Mouse (Mus musculus): ENCODE measurements around the gene Gm21994. TPM values are rescaled to one million over a fixed set of nuclear protein-coding genes. Genes with fewer than 3 reads are reported as not detected.
"Not testable (repeated sequence)": the region's sequence is repeated elsewhere in the genome, so short reads cannot be mapped to it uniquely, and the experiment has no call there.

Gene Gm21994
- polyA plus RNA-seq (2015; fragmentation: Nextera tagmentation; extraction: Ambion mirVana), result 4.8 and 6.1 TPM in 2 replicates

DNA sequence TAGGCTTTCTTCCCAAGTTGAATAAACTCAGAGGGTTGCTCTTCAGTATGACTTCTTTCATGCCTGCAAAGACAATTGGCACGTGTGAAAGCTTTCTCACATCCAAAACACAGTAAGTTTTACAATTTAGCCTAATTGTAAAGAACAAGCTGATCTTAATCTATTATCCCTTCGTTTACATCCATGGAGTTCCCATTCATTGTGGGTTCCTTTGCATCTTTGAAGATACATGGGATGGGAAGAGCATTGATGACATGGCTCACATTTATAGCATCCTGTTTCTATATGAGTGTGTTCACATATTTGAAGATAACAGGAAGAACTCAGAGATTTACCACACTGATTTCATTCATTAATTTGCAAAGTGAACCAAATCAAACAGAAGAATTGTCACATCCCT, at the start of gene Gm21994:
TSS of gene Gm21994 (minus strand) at position 101 of the 400 bp plus-strand sequence.
- not testable (repeated sequence) for H3K27me3 ChIP-seq; ATAC-seq (ENCODE audit: insufficient number of reproducible peaks, low FRiP score, low TSS enrichment, low read depth); H3K4me2 ChIP-seq (replicated peaks); H3K4me1 ChIP-seq; H3K27ac ChIP-seq (replicated peaks); H3K36me3 ChIP-seq; H3K9ac ChIP-seq; H3K9me3 ChIP-seq (replicated peaks); H3K4me3 ChIP-seq (replicated peaks)
- 49% methylated on average over 2 of the region's 2 CpGs for WGBS

DNA sequence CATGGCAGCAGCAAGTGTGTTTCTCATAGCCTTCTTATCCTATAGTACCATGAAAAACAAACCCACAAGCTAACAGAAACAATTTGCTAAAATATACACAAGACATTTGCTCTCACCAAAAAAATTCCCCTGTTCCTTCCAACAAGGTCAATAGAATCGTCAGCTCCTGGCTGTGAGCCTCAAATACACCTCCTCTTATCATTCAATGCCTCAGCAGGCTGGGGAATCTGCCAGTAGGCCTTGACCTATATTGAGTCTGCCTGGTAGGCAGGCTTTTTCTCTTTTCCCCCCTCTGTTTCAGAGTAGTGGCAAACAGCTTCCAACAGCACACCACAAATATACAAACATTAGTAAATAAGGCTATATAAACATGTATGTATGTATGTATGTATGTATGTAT, 43.7 kb upstream of the Gm21994 start:
- H3K27ac ChIP-seq (replicated peaks), result no peak overlapping the region
- H3K4me3 ChIP-seq (replicated peaks), result no peak overlapping the region
- H3K9ac ChIP-seq, result no peak overlapping the region
- 50% methylated on average over 1 of the region's 1 CpGs for WGBS
- no peak overlapping the region for H3K4me2 ChIP-seq (replicated peaks)
- H3K27me3 ChIP-seq, result no peaks in the 10 kb centered on the region
- H3K36me3 ChIP-seq, result no peaks in the 10 kb centered on the region
- ATAC-seq (ENCODE audit: insufficient number of reproducible peaks, low FRiP score, low TSS enrichment, low read depth), result no peak
- no peaks in the 10 kb centered on the region for H3K9me3 ChIP-seq (replicated peaks)
- no peaks in the 10 kb centered on the region for H3K4me1 ChIP-seq

DNA sequence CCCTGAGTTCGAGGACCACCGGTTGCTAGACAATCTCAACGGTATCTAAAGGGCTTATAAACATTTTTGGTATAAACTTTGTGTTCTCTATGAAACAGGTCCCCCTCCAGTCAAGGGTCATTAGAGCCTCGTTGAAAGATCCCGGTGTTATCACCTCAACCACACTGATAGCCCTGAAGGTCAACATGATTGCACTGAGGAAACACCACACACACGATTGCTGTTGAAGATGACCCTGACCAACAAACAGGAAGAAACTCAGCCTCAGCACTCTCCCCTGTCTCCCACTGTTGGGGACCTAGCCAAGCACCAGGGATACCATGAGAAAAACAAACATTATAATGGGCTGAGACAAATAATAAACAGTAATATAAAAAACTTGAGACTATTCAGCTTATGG, 38.3 kb upstream of the Gm21994 start:
- no peak for ATAC-seq (ENCODE audit: insufficient number of reproducible peaks, low FRiP score, low TSS enrichment, low read depth)
- Histone ChIP-seq H3K9me3 (replicated peaks) (no peaks in the 10 kb centered on the region), H3K4me2 (replicated peaks) (no peak overlapping the region), H3K27ac (replicated peaks) (no peak overlapping the region), H3K9ac (no peak overlapping the region), H3K27me3 (no peaks in the 10 kb centered on the region), H3K4me3 (replicated peaks) (no peak overlapping the region), H3K36me3 (no peaks in the 10 kb centered on the region), H3K4me1 (no peaks in the 10 kb centered on the region)
- 88% methylated on average over 6 of the region's 6 CpGs for WGBS

DNA sequence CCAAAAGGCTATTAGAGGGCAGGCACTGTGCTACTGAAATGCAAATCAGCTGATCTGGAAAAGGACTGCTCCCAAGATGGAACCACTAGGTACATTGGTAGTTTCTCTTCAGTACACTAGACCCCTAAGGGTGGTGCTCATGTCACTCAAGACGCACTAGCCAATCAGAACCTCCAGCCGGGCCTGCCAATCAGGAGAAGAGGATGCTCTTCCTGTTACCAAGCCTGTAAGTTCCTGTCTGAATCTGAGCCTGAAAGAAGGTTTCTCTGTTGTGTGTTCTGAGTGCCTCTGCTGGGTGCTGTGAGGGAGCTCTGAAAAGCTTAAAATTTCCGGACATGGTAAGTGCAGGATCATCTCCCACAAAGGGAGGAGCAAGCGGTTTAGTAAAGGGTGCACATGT, 1.9 kb upstream of the Gm21994 start, which contains the start of gene Gm14124:
TSS of gene Gm14124 (plus strand) at position 227 of the 400 bp plus-strand sequence.
- not testable (repeated sequence) for H3K4me1 ChIP-seq; H3K36me3 ChIP-seq; ATAC-seq (ENCODE audit: insufficient number of reproducible peaks, low FRiP score, low TSS enrichment, low read depth); H3K27me3 ChIP-seq; H3K9ac ChIP-seq; H3K27ac ChIP-seq (replicated peaks); H3K4me3 ChIP-seq (replicated peaks); H3K4me2 ChIP-seq (replicated peaks); H3K9me3 ChIP-seq (replicated peaks)
- 74% methylated on average over 4 of the region's 4 CpGs for WGBS

DNA sequence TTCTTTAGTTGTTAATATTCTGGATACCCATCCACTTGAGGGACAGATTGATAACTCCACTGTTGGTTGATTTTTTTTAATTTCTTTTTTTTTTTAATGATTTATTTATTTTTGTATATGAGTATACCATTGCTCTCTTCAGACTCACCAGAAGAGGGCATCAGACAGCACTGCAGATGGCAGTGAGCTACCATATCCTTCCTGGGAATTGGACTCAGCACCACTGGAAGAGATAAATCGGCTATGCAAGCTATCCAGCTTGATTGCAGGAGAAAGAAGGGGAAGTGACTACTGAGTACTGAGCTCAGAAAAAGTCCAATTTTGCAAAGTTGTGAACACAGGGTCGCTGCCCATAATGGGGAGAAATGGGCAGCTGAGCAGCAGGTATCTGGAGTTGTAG, 1.5 kb upstream of the Gm21994 start:
- not testable (repeated sequence) for H3K9me3 ChIP-seq (replicated peaks); H3K4me3 ChIP-seq (replicated peaks); H3K9ac ChIP-seq; H3K4me2 ChIP-seq (replicated peaks); H3K36me3 ChIP-seq; ATAC-seq (ENCODE audit: insufficient number of reproducible peaks, low FRiP score, low TSS enrichment, low read depth); H3K27me3 ChIP-seq; H3K27ac ChIP-seq (replicated peaks); H3K4me1 ChIP-seq
- WGBS, result 64% methylated on average over 2 of the region's 2 CpGs

DNA sequence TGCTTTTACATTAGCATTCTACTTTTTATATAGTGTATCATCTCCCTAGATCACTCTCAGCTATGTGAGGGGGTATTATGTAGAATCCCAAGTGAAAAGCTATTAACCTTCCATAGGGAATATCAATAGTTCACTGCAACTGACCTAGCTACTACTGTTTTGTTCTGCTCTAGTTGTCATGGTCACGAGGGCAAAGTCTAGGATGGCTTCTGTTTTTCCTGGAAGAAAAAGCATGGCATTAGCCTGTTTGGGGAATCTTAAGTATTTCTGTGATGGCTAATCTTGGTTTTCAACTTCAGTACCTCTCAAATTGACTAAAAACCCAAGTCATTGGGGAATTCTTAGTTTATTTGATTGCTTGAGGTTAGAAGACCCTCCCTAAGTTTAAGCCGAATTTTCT, 12.2 kb downstream of the Gm21994 start:
- Histone ChIP-seq H3K4me2 (replicated peaks) (no peak overlapping the region), H3K27ac (replicated peaks) (no peak overlapping the region), H3K9ac (no peak overlapping the region), H3K9me3 (replicated peaks) (peaks cover 19% of the 10 kb centered on the region), H3K27me3 (no peaks in the 10 kb centered on the region), H3K36me3 (peaks cover 8% of the 10 kb centered on the region), H3K4me1 (no peaks in the 10 kb centered on the region), H3K4me3 (replicated peaks) (no peak overlapping the region)
- no peak for ATAC-seq (ENCODE audit: insufficient number of reproducible peaks, low FRiP score, low TSS enrichment, low read depth)
- WGBS, result 86% methylated on average over 2 of the region's 2 CpGs

DNA sequence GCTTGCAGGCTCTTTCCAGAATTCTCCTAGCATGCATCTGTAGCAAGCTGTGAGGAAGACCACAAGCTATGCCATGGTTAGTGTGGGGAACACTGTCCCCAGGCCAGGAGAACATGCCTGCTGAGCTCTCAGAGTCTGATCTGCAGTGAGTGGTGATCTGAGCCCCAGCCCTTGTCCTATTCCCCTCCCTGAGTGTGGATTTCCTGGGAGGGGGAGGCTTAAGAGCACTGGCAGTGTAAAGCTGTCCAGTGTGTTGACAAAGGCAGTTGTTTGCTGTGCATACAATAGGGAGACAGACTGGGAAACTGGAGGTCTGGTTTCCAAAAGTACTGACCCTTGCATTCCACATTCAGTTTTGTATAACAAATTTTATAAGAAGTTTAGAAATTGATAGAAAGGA, 32.1 kb downstream of the Gm21994 start:
- not testable (repeated sequence) for H3K27ac ChIP-seq (replicated peaks); ATAC-seq (ENCODE audit: insufficient number of reproducible peaks, low FRiP score, low TSS enrichment, low read depth); H3K9me3 ChIP-seq (replicated peaks); H3K36me3 ChIP-seq; H3K27me3 ChIP-seq; H3K4me1 ChIP-seq; H3K9ac ChIP-seq; H3K4me3 ChIP-seq (replicated peaks); H3K4me2 ChIP-seq (replicated peaks)

DNA sequence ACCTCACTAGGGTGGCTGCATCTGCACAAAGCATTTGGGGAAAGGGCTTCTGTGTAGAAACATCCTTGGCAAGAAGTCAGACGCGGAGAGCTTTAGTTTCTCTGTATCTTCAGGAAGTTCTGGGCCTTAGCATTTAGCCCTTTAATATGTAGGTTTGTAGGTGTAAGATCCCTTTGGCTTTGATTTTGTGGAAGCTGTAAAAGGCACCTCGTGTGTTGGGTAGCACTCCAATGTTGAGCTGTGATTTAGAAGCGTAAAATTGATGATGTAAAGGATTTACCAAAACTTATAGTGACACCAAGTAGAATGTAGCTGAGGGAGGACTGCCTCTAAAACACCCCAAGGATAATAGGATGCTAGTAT, 37.0 kb downstream of the Gm21994 start:
- H3K27me3 ChIP-seq; H3K9me3 ChIP-seq (replicated peaks); H3K4me1 ChIP-seq; ATAC-seq (ENCODE audit: insufficient number of reproducible peaks, low FRiP score, low TSS enrichment, low read depth); H3K9ac ChIP-seq; H3K36me3 ChIP-seq: not testable (repeated sequence)
- Histone ChIP-seq H3K4me2 (replicated peaks) (peak overlapping the region; percentile 44), H3K4me3 (replicated peaks) (peak overlapping the region; percentile 44), H3K27ac (replicated peaks) (0 out of 2 replicates have a peak overlapping the region, but pooled peaks have one; percentile 28)
- 28% methylated on average over 4 of the region's 4 CpGs for WGBS

DNA sequence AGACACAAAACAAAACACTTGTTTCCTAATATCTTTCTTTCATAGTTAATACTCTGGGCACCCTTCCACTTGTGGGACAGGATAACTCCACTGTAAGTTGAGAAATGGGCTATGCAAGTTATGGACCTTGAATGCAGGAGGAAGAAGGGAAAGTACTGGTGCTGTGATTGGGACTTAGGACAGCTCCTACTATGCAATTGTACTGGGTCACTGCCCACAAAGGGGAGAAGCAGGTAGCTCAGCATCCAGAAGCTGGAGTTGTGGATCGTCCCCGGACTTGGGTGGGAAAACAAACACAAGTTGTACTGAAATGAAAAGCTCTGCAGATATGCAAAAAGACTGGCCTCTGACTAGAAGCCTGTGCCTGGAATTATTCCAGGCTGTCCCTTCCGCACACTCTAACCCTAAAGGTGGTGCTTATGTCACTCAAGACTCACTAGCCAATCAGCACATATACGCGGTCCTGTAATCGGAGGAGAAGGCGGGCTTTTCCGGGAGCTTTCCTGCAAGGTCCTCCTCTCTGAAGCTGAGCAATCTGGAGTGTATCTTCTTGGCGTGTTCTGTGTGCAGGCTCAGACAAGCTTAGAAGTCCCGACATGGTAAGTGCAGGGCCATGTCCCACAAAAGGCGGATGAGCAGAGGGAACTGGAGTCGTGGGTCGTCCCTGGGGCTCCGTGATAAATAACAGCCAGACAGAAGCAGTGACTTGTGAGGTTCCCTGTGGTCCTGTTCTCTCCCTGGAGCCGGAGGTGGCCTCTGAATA, 37.6 kb downstream of the Gm21994 start, which contains the start of gene Zfp937:
TSS of gene Zfp937 (plus strand) at position 474 of the 763 bp plus-strand sequence.
- not testable (repeated sequence) for H3K9ac ChIP-seq; H3K9me3 ChIP-seq (replicated peaks); H3K4me1 ChIP-seq; H3K36me3 ChIP-seq; H3K27me3 ChIP-seq
- ATAC-seq (ENCODE audit: insufficient number of reproducible peaks, low FRiP score, low TSS enrichment, low read depth), result peak; percentile 98
- H3K27ac ChIP-seq (replicated peaks), result 0 out of 2 replicates have a peak within 1 kb of the TSS, but pooled peaks have one; percentile 28
- H3K4me3 ChIP-seq (replicated peaks), result peak within 1 kb of the TSS; percentile 44
- WGBS, result 2% methylated on average over 15 of the region's 15 CpGs
- H3K4me2 ChIP-seq (replicated peaks), result peak within 1 kb of the TSS; percentile 44

Other genes starting within 250 kb of the Gm21994 start
- gene Zfp120, start 118.9 kb downstream of the Gm21994 start, polyA plus RNA-seq (2015; fragmentation: Nextera tagmentation; extraction: Ambion mirVana), result 7.1 and 8.3 TPM in 2 replicates
- not detected in 2 replicates for gene Gm10770, start 75.9 kb downstream of the Gm21994 start, polyA plus RNA-seq (2015; fragmentation: Nextera tagmentation; extraction: Ambion mirVana)
- gene Gm14139, start 73.8 kb downstream of the Gm21994 start, polyA plus RNA-seq (2015; fragmentation: Nextera tagmentation; extraction: Ambion mirVana), result not detected in 2 replicates
- gene Zfp937, start 37.5 kb downstream of the Gm21994 start, polyA plus RNA-seq (2015; fragmentation: Nextera tagmentation; extraction: Ambion mirVana), result 7.8 and 8.1 TPM in 2 replicates
- gene Gm14124, start 1.9 kb upstream of the Gm21994 start, polyA plus RNA-seq (2015; fragmentation: Nextera tagmentation; extraction: Ambion mirVana), result not detected in 2 replicates
- 2.2 and 2.9 TPM in 2 replicates for gene Gm10130, start 68.1 kb upstream of the Gm21994 start, polyA plus RNA-seq (2015; fragmentation: Nextera tagmentation; extraction: Ambion mirVana)
- 7.0 and 7.3 TPM in 2 replicates for gene 3300002I08Rik, start 107.2 kb upstream of the Gm21994 start, polyA plus RNA-seq (2015; fragmentation: Nextera tagmentation; extraction: Ambion mirVana)
- 6.0 and 7.2 TPM in 2 replicates for gene Zfp442, start 195.9 kb upstream of the Gm21994 start, polyA plus RNA-seq (2015; fragmentation: Nextera tagmentation; extraction: Ambion mirVana)
- not detected in 2 replicates for gene Zfp345, start 229.5 kb upstream of the Gm21994 start, polyA plus RNA-seq (2015; fragmentation: Nextera tagmentation; extraction: Ambion mirVana)

Measured in embryonic facial prominence, embryonic 15.5 days (tissue).